Mouse (Mus musculus) thymus, adult 2 months (tissue): ENCODE results near the gene Nkiras2.

ENCODE experiments used
- CTCF ChIP-seq: fragments of 200-500 bp; IDR thresholded peaks from 2 replicates; pipeline ENCODE4 v1.5.1; 2012; ENCODE audit warnings: mild to moderate bottlenecking, control low read depth, low read length, moderate library complexity, borderline replicate concordance; ENCODE audit not compliant: control insufficient read depth, poor library complexity, insufficient read depth; ENCODE audit errors: extremely low read depth
- POLR2A ChIP-seq: fragments of 200-500 bp; IDR thresholded peaks from 2 replicates; pipeline ENCODE4 v1.6.1; 2012; ENCODE audit warnings: mild to moderate bottlenecking, low read length, control low read depth, moderate library complexity; ENCODE audit not compliant: control insufficient read depth, poor library complexity, insufficient read depth; ENCODE audit errors: extremely low read depth

DNA sequence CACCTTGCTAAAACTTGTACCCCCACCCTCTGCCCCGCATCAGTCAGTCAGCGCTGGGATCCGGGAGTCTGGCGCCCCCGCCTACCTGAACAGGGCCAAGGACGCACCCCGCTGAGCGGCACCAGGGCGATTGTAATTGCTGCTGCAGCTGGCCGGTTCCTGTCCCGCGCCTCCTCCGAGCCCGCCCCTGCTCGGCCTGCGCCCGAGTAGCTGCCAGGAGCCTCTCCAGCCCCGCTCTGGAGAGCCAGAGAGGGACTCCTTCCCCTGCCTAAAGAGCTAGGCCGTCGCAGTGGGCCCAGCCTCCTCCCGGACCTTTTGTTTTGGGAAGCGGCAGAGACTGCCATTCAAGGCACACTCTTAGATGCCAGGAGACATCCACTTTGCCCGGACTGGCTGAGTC, 54.1 kb downstream of the Nkiras2 start:
- TF ChIP-seq CTCF (no peak), POLR2A (no peak)
